Mouse (Mus musculus): ENCODE results near the gene Cpt1c. TPM values are rescaled to one million over a fixed set of nuclear protein-coding genes. Genes with fewer than 3 reads are reported as not detected.

Gene Cpt1c
- polyA plus RNA-seq, 1 experiment from 2014 or later, result 17.1 TPM

GRCm38 (mm10) chr7:44952611-44953306 is 21.9 kb downstream of the Cpt1c start:
- H3K4me3 ChIP-seq (ENCODE audit: low read length), result peak overlapping the region; percentile 67
- peak overlapping the region; percentile 89 for H3K27ac ChIP-seq (ENCODE audit: low read length)
- peak overlapping the region; percentile 77 for H3K9ac ChIP-seq (ENCODE audit: low read length)
- H3K9me3 ChIP-seq (ENCODE audit: control insufficient read depth, low read length), result no peaks in the 10 kb centered on the region
- ATAC-seq (ENCODE audit: low read depth), result peak; percentile 93
- peaks cover 16% of the 10 kb centered on the region for H3K27me3 ChIP-seq (ENCODE audit: control insufficient read depth, insufficient read depth, low read depth, low read length)
- no peaks in the 10 kb centered on the region for H3K36me3 ChIP-seq (ENCODE audit: control insufficient read depth, insufficient read depth, low read length)
- H3K4me1 ChIP-seq (replicated peaks; ENCODE audit: control insufficient read depth, insufficient read depth, low read length), result peaks cover 11% of the 10 kb centered on the region
- peak overlapping the region; percentile 98 for H3K4me2 ChIP-seq (ENCODE audit: low read depth, low read length)
- WGBS, result 5% methylated on average over 24 of the region's 24 CpGs

DNA sequence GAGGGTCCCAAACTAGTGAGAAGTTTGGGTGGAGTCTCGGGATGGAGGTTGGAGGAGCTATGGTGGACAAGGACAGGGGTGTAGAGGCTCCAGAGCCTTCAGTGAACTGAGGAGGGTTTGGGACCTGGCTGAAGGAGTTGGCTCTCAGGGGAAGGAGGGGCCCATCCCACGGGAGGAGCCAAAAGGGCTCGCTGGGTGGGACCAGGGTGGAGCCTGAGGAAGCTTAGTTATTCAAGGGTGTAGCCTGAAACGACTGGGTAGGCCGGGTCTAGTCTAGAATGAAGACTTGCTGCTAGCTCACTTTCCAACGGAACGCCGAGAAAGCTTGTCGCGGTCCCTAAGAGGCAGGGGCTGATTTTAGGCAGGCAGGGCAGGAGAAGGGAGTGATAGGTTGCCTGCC is 22.7 kb downstream of the Cpt1c start:
- H3K4me3 ChIP-seq (ENCODE audit: low read length), result peak overlapping the region; percentile 67
- H3K9me3 ChIP-seq (ENCODE audit: control insufficient read depth, low read length), result no peaks in the 10 kb centered on the region
- peak; percentile 93 for ATAC-seq (ENCODE audit: low read depth)
- peaks cover 16% of the 10 kb centered on the region for H3K27me3 ChIP-seq (ENCODE audit: control insufficient read depth, insufficient read depth, low read depth, low read length)
- H3K27ac ChIP-seq (ENCODE audit: low read length), result peak overlapping the region; percentile 89
- H3K9ac ChIP-seq (ENCODE audit: low read length), result peak overlapping the region; percentile 77
- peak overlapping the region; percentile 98 for H3K4me2 ChIP-seq (ENCODE audit: low read depth, low read length)
- no peaks in the 10 kb centered on the region for H3K36me3 ChIP-seq (ENCODE audit: control insufficient read depth, insufficient read depth, low read length)
- H3K4me1 ChIP-seq (replicated peaks; ENCODE audit: control insufficient read depth, insufficient read depth, low read length), result peaks cover 11% of the 10 kb centered on the region
- 1% methylated on average over 10 of the region's 10 CpGs for WGBS

- WGBS, result 64% methylated on average over 6 of the region's 6 CpGs
- no peak for ATAC-seq (ENCODE audit: low read depth)
Measured at GRCm38 (mm10) chr7:44949922-44950321, 24.7 kb downstream of the Cpt1c start.

DNA sequence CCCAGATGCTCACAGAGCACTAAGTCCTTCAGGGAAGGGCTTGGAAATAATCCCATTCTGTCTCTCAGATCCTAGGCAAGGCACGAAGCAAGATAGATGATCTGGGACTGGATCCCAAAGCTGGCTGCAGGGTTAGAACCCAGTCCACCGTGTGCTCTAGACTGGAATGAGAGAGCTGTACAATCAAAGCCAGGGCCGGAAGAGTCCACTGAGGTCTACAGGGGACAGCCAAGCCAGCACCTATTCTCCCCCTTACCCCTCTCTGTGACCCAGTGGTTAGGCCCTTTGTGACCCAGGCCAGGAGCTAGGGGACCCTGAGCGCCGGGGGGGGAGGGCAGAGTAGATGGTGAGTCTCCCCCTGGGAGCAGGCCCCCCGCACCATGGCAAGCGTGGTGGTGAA is 31.7 kb downstream of the Cpt1c start, which contains the start of gene Tsks:
Tsks (plus strand) TSS at position 301 of the 400 bp plus-strand sequence.
- no peak within 1 kb of the TSS for H3K4me2 ChIP-seq (ENCODE audit: low read depth, low read length)
- no peaks in the 10 kb centered on the region for H3K9me3 ChIP-seq (ENCODE audit: control insufficient read depth, low read length)
- WGBS, result 69% methylated on average over 7 of the region's 7 CpGs
- no peak within 1 kb of the TSS for H3K27ac ChIP-seq (ENCODE audit: low read length)
- no peak for ATAC-seq (ENCODE audit: low read depth)
- H3K4me1 ChIP-seq (replicated peaks; ENCODE audit: control insufficient read depth, insufficient read depth, low read length), result no peaks in the 10 kb centered on the region
- H3K9ac ChIP-seq (ENCODE audit: low read length), result no peak within 1 kb of the TSS
- no peak within 1 kb of the TSS for H3K4me3 ChIP-seq (ENCODE audit: low read length)
- no peaks in the 10 kb centered on the region for H3K27me3 ChIP-seq (ENCODE audit: control insufficient read depth, insufficient read depth, low read depth, low read length)
- no peaks in the 10 kb centered on the region for H3K36me3 ChIP-seq (ENCODE audit: control insufficient read depth, insufficient read depth, low read length)

More at GRCm38 (mm10) chr7:44949922-44950321, 24.7 kb downstream of the Cpt1c start:
- no peak overlapping the region for H3K4me3 ChIP-seq (ENCODE audit: low read length)
- no peak overlapping the region for H3K4me2 ChIP-seq (ENCODE audit: low read depth, low read length)
- peaks cover 16% of the 10 kb centered on the region for H3K27me3 ChIP-seq (ENCODE audit: control insufficient read depth, insufficient read depth, low read depth, low read length)
- no peaks in the 10 kb centered on the region for H3K9me3 ChIP-seq (ENCODE audit: control insufficient read depth, low read length)
- no peak overlapping the region for H3K9ac ChIP-seq (ENCODE audit: low read length)
- peaks cover 11% of the 10 kb centered on the region for H3K4me1 ChIP-seq (replicated peaks; ENCODE audit: control insufficient read depth, insufficient read depth, low read length)
- no peaks in the 10 kb centered on the region for H3K36me3 ChIP-seq (ENCODE audit: control insufficient read depth, insufficient read depth, low read length)
- no peak overlapping the region for H3K27ac ChIP-seq (ENCODE audit: low read length)

DNA sequence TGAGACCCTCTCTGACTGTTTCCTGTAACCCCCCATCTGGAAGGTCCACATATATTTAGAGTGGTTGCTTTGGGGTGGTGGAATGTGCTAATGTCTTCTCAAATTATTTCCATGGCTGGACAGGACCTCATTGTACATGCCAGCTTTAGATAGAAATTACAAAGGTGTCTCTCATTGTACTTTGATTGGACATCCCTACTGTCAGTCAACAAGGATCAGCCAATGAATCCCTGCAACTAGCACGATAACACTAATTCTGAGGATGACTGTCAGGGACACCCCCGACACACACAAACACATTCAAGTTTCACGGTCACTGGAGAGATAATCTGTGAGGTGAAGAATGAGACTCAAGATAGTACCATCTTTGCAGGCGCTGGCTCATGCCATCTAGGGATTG is 36.0 kb downstream of the Cpt1c start:
- H3K9ac ChIP-seq (ENCODE audit: low read length), result no peak overlapping the region
- H3K4me1 ChIP-seq (replicated peaks; ENCODE audit: control insufficient read depth, insufficient read depth, low read length), result no peaks in the 10 kb centered on the region
- no peak for ATAC-seq (ENCODE audit: low read depth)
- H3K9me3 ChIP-seq (ENCODE audit: control insufficient read depth, low read length), result peaks cover 3% of the 10 kb centered on the region; the same call in 1 of the 2 replicates
- no peak overlapping the region for H3K27ac ChIP-seq (ENCODE audit: low read length)
- H3K36me3 ChIP-seq (ENCODE audit: control insufficient read depth, insufficient read depth, low read length), result no peaks in the 10 kb centered on the region
- WGBS, result 83% methylated on average over 4 of the region's 4 CpGs
- H3K4me2 ChIP-seq (ENCODE audit: low read depth, low read length), result no peak overlapping the region
- H3K4me3 ChIP-seq (ENCODE audit: low read length), result no peak overlapping the region
- no peaks in the 10 kb centered on the region for H3K27me3 ChIP-seq (ENCODE audit: control insufficient read depth, insufficient read depth, low read depth, low read length)

- H3K36me3 ChIP-seq (ENCODE audit: control insufficient read depth, insufficient read depth, low read length), result peaks cover 6% of the 10 kb centered on the region
- WGBS, result under 1% methylated on average over 83 of the region's 84 CpGs
- H3K4me1 ChIP-seq (replicated peaks; ENCODE audit: control insufficient read depth, insufficient read depth, low read length), result peaks cover 14% of the 10 kb centered on the region
- ATAC-seq (ENCODE audit: low read depth), result peak; percentile 98
- peak within 1 kb of the TSS; percentile 95 for H3K4me3 ChIP-seq (ENCODE audit: low read length)
- H3K27me3 ChIP-seq (ENCODE audit: control insufficient read depth, insufficient read depth, low read depth, low read length), result no peaks in the 10 kb centered on the region
- H3K27ac ChIP-seq (ENCODE audit: low read length), result peak within 1 kb of the TSS; percentile 91
- peak within 1 kb of the TSS; percentile 68 for H3K4me2 ChIP-seq (ENCODE audit: low read depth, low read length)
- H3K9me3 ChIP-seq (ENCODE audit: control insufficient read depth, low read length), result no peaks in the 10 kb centered on the region
- peak within 1 kb of the TSS; percentile 95 for H3K9ac ChIP-seq (ENCODE audit: low read length)
Measured at GRCm38 (mm10) chr7:44929204-44930151, 45.2 kb downstream of the Cpt1c start, which contains the start of gene Ap2a1. Gene Ap2a1 (minus strand): TSS chr7:44929496.

GRCm38 (mm10) chr7:44928570-44928969 is 46.1 kb downstream of the Cpt1c start:
- Histone ChIP-seq H3K36me3 (ENCODE audit: control insufficient read depth, insufficient read depth, low read length) (peaks cover 8% of the 10 kb centered on the region), H3K9me3 (ENCODE audit: control insufficient read depth, low read length) (no peaks in the 10 kb centered on the region), H3K4me1 (replicated peaks; ENCODE audit: control insufficient read depth, insufficient read depth, low read length) (peaks cover 14% of the 10 kb centered on the region), H3K9ac (ENCODE audit: low read length) (peak overlapping the region; percentile 95), H3K27me3 (ENCODE audit: control insufficient read depth, insufficient read depth, low read depth, low read length) (no peaks in the 10 kb centered on the region), H3K4me2 (ENCODE audit: low read depth, low read length) (peak overlapping the region; percentile 68), H3K4me3 (ENCODE audit: low read length) (peak overlapping the region; percentile 95), H3K27ac (ENCODE audit: low read length) (no peak overlapping the region)
- no peak for ATAC-seq (ENCODE audit: low read depth)
- 0% methylated on average over 1 of the region's 1 CpGs for WGBS

- no peak overlapping the region for H3K27ac ChIP-seq (ENCODE audit: low read length)
- H3K4me2 ChIP-seq (ENCODE audit: low read depth, low read length), result no peak overlapping the region
- peaks cover 22% of the 10 kb centered on the region for H3K36me3 ChIP-seq (ENCODE audit: control insufficient read depth, insufficient read depth, low read length)
- H3K9me3 ChIP-seq (ENCODE audit: control insufficient read depth, low read length), result no peaks in the 10 kb centered on the region
- 70% methylated on average over 3 of the region's 3 CpGs for WGBS
- H3K4me3 ChIP-seq (ENCODE audit: low read length), result no peak overlapping the region
- H3K9ac ChIP-seq (ENCODE audit: low read length), result no peak overlapping the region
- H3K4me1 ChIP-seq (replicated peaks; ENCODE audit: control insufficient read depth, insufficient read depth, low read length), result peaks cover 13% of the 10 kb centered on the region
- ATAC-seq (ENCODE audit: low read depth), result no peak
- H3K27me3 ChIP-seq (ENCODE audit: control insufficient read depth, insufficient read depth, low read depth, low read length), result no peaks in the 10 kb centered on the region
Measured at GRCm38 (mm10) chr7:44925468-44925867, 49.2 kb downstream of the Cpt1c start.

- peaks cover 22% of the 10 kb centered on the region for H3K36me3 ChIP-seq (ENCODE audit: control insufficient read depth, insufficient read depth, low read length)
- H3K27ac ChIP-seq (ENCODE audit: low read length), result no peak overlapping the region
- H3K4me1 ChIP-seq (replicated peaks; ENCODE audit: control insufficient read depth, insufficient read depth, low read length), result peaks cover 6% of the 10 kb centered on the region
- no peak overlapping the region for H3K4me3 ChIP-seq (ENCODE audit: low read length)
- H3K4me2 ChIP-seq (ENCODE audit: low read depth, low read length), result no peak overlapping the region
- no peaks in the 10 kb centered on the region for H3K9me3 ChIP-seq (ENCODE audit: control insufficient read depth, low read length)
- no peak for ATAC-seq (ENCODE audit: low read depth)
- H3K9ac ChIP-seq (ENCODE audit: low read length), result no peak overlapping the region
- H3K27me3 ChIP-seq (ENCODE audit: control insufficient read depth, insufficient read depth, low read depth, low read length), result no peaks in the 10 kb centered on the region
Measured at GRCm38 (mm10) chr7:44922530-44922929, 52.1 kb downstream of the Cpt1c start.

Measured in lung, embryonic 16.5 days (tissue).